Mouse (Mus musculus) activated CD4-positive, CD25-positive, alpha-beta regulatory T cell, adult 4 months (primary cell): ENCODE measurements around the gene Sdccag8. TPM values are rescaled to one million over a fixed set of nuclear protein-coding genes. Genes with fewer than 3 reads are reported as not detected.

Experiments
- ATAC-seq: one replicate; pipeline ENCODE4 v1.8.0; 2017
- polyA plus RNA-seq, 2 experiments: library from polyadenylated mRNA; unstranded; fragments of 100-300 nt; shearing (Covaris generic); gene quantifications; one replicate each; pipeline ENCODE4 v1.2.1; 2017

Gene Sdccag8
- polyA plus RNA-seq, 2 experiments from 2014 or later, result 22.7 to 23.9 TPM

GRCm38 (mm10) chr1:177067123-177067646 is 252.7 kb downstream of the Sdccag8 start:
- ATAC-seq, result no peak

DNA sequence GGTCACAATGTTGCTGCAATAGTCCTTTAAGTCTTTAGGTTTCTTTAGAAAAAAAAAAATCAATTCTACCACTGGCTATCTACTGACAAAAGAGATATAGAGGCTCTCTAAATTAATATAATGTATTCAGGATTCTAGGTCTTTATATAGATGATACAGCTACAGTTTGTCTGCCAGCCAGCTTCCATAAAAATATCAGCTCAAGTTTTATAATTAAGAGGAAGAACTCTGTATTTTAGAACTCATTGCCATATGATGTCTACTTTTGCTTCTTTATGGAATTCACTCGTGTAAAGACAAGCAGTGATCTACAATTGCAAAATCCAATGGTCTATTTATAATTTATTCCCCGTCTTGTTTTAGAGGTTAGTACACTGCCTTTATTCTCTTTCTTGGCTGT is 254.7 kb downstream of the Sdccag8 start:
- ATAC-seq, result no peak

Other genes with a start within 250 kb of the Sdccag8 start
- gene Cep170, start 593 bp upstream of the Sdccag8 start, polyA plus RNA-seq, result 10 to 100 TPM; 12.5 to 16.1 TPM